Mouse (Mus musculus) forebrain, embryonic 16.5 days (tissue): Measurements from ENCODE around the gene AU018091. TPM values are rescaled to one million over a fixed set of nuclear protein-coding genes. Genes with fewer than 3 reads are reported as not detected.

Experiments
- ATAC-seq: fragments of 200-750 bp; cut with Nextera tagmentation; 2 replicates; pipeline ENCODE4 v1.8.0; 2017; ENCODE audit warnings: mild to moderate bottlenecking, moderate library complexity
- H3K27ac ChIP-seq: fragments of 300-500 bp; sonication (generic); 2 replicates; pipeline ENCODE4 v1.5.1; 2014; ENCODE audit warnings: low read length, control low read depth
- H3K27me3 ChIP-seq: fragments of 300-500 bp; sonication (generic); replicated peaks from 2 replicates; pipeline ENCODE4 v1.6.1; 2014; ENCODE audit warnings: low read length; ENCODE audit not compliant: control insufficient read depth, insufficient read depth
- H3K36me3 ChIP-seq: fragments of 300-500 bp; sonication (generic); 2 replicates; pipeline ENCODE4 v1.6.1; 2014; ENCODE audit not compliant: control insufficient read depth, insufficient read depth
- H3K4me1 ChIP-seq: fragments of 300-500 bp; sonication (generic); replicated peaks from 2 replicates; pipeline ENCODE4 v1.6.1; 2014; ENCODE audit warnings: low read length; ENCODE audit not compliant: control insufficient read depth, insufficient read depth
- H3K4me2 ChIP-seq: fragments of 300-500 bp; sonication (generic); 2 replicates; pipeline ENCODE4 v1.6.1; 2014; ENCODE audit warnings: mild to moderate bottlenecking, low read length, control low read depth
- H3K4me3 ChIP-seq: fragments of 300-500 bp; sonication (generic); replicated peaks from 2 replicates; pipeline ENCODE4 v1.5.1; 2014; ENCODE audit warnings: mild to moderate bottlenecking, low read length, control low read depth
- H3K9ac ChIP-seq: fragments of 300-500 bp; sonication (generic); replicated peaks from 2 replicates; pipeline ENCODE4 v1.6.1; 2014; ENCODE audit warnings: low read depth, low read length, control low read depth
- H3K9me3 ChIP-seq: fragments of 300-500 bp; sonication (generic); 2 replicates; pipeline ENCODE4 v1.6.1; 2016; ENCODE audit warnings: low read length; ENCODE audit not compliant: control insufficient read depth
- WGBS: fragments of 180-500 bp; shearing (Covaris S2); extraction: QIAGEN DNeasy Blood & Tissue Kit; methylation state at CpG from one replicate; pipeline ENCODE4 v1.1.7; 2014; 5-methylcytosine and 5-hydroxymethylcytosine counted together
- polyA plus RNA-seq: library from polyadenylated mRNA; unstranded; fragments of >200 nt; fragmentation: Nextera tagmentation; extraction: Ambion mirVana; gene quantifications from 2 replicates; pipeline ENCODE4 v1.2.1, GENCODE M21; 2015

AU018091 gene
- not detected in 2 replicates for polyA plus RNA-seq

DNA sequence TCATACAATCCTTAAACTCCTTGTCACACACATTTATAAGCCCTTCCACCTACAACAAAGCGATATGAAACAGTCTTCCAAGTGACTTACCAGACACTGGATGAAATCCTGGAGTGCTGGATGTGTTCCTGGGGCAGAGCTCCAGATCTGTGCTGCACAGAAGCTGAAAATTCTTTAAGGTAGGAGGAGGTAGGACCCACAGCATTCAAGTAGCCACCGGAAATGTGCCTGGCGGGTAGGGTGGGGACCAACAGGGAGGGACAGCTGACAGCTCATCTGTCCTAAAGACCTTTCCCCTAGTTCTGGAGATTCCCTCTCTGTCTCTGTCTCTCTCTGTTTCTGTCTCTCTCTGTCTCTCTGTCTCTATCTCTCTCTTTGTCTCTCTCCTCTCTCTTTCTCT is at the start of gene AU018091:
Gene AU018091, minus strand, starts transcription at position 279 of the 400 bp plus-strand sequence.
- 82% methylated on average over 3 of the region's 3 CpGs for WGBS
- H3K27ac ChIP-seq = no peak within 1 kb of the TSS
- H3K4me1 ChIP-seq = no peaks in the 10 kb centered on the region
- no peak within 1 kb of the TSS for H3K4me2 ChIP-seq
- no peak for ATAC-seq
- no peaks in the 10 kb centered on the region for H3K9me3 ChIP-seq
- no peak within 1 kb of the TSS for H3K9ac ChIP-seq
- H3K36me3 ChIP-seq = no peaks in the 10 kb centered on the region
- no peak within 1 kb of the TSS for H3K4me3 ChIP-seq
- no peaks in the 10 kb centered on the region for H3K27me3 ChIP-seq

DNA sequence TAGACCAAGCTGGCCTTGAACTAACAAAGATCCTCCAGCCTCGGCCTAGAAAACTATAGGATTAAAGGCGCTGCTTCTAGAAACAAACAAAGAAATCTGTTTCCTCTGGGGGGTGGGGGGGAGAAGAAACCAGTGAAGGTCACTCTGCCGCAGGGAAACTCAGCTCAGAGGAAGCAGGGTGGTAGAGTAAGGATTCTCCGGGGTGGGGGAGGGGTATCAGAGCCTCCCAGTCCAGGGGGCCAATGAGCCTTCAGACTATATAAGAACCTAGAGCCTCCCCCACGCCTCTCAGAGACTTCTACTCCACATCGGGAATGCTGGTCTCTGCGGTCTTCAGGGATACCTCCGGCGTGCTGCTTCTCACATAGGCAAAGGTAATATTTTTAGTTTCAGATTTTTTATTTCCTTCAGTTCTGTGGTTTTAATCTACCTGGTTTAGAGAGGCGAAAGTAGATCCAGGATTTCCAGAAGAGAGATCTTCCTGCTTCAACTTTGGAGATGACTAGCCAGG is 48.6 kb upstream of the AU018091 start:
- H3K9me3 ChIP-seq = no peaks in the 10 kb centered on the region
- no peak for ATAC-seq
- H3K36me3 ChIP-seq = no peaks in the 10 kb centered on the region
- no peak overlapping the region for H3K4me2 ChIP-seq
- peaks cover 19% of the 10 kb centered on the region; the same call in 1 of the 2 replicates for H3K27me3 ChIP-seq
- no peak overlapping the region for H3K27ac ChIP-seq
- WGBS = 24% methylated on average over 10 of the region's 10 CpGs
- 0 out of 2 replicates have a peak, but pooled peaks cover 2% of the 10 kb centered on the region for H3K4me1 ChIP-seq
- no peak overlapping the region for H3K9ac ChIP-seq
- H3K4me3 ChIP-seq = no peak overlapping the region

DNA sequence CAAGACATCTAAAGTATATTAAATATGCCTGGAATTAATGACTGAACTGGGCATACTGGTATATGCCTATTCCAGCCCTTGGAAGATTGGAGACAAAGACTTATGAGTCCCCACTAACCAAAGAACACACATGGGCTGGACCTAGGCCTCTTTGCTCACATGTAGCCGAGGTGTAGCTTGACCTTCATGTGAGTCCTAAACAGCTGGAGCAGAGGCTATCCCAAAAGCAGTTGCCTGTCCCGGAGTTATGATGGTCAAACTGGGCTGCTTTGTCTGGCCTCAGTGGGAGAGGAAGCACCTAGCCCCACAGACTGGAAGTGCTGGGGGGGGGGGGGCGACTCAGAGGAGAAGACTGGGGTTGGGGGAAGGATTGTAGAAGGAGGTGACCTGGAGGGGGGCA is 47.3 kb upstream of the AU018091 start:
- no peaks in the 10 kb centered on the region for H3K36me3 ChIP-seq
- H3K9me3 ChIP-seq = no peaks in the 10 kb centered on the region
- no peaks in the 10 kb centered on the region for H3K4me1 ChIP-seq
- 55% methylated on average over 3 of the region's 3 CpGs for WGBS
- peaks cover 19% of the 10 kb centered on the region; the same call in 1 of the 2 replicates for H3K27me3 ChIP-seq
- H3K4me2 ChIP-seq = no peak overlapping the region
- no peak overlapping the region for H3K4me3 ChIP-seq
- no peak for ATAC-seq
- no peak overlapping the region for H3K27ac ChIP-seq
- H3K9ac ChIP-seq = no peak overlapping the region

DNA sequence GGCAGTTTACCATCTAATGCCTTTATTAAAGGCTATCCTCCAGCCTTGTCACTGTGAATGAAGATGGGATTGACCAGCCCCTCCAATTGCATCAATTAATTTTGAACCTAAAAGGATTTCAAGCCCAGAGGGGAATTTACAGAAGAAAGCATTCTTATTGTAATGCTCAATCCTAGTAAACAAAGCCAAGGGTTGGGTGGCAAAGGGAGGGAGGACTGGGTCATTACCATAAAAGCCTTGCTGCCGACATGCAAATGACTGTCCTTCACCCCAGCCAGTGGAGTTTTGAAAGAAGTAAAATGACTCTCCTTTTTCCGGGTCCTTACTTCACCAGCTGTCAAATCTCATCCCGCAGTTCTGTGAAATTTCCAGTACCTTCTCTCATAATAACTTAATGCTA is 44.6 kb upstream of the AU018091 start:
- WGBS = 9% methylated on average over 3 of the region's 3 CpGs
- H3K9me3 ChIP-seq = no peaks in the 10 kb centered on the region
- H3K36me3 ChIP-seq = no peaks in the 10 kb centered on the region
- no peak overlapping the region for H3K9ac ChIP-seq
- H3K27me3 ChIP-seq = peaks cover 5% of the 10 kb centered on the region; the same call in 1 of the 2 replicates
- no peaks in the 10 kb centered on the region for H3K4me1 ChIP-seq
- no peak overlapping the region for H3K27ac ChIP-seq
- no peak for ATAC-seq
- no peak overlapping the region for H3K4me3 ChIP-seq
- no peak overlapping the region for H3K4me2 ChIP-seq

DNA sequence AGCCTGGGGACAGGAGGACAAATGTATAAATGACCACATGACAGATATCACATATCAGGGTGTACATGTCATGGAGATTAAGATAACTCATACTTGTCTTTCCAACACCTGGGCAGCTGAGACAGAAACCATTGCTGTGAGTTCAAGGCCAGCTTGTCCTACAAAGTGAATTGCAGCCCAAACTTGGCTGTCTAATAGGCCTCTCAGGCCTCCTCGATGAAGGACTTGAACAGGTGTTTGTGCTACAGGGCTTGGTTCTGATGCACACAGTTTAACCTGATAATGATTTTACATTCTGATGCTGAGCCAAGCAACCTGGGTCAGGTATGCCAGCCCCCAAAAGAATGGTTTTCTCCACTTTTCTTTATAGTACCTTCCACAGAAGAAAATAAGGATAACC is 44.2 kb upstream of the AU018091 start:
- Histone ChIP-seq H3K36me3 (no peaks in the 10 kb centered on the region), H3K9me3 (no peaks in the 10 kb centered on the region), H3K9ac (no peak overlapping the region), H3K4me1 (no peaks in the 10 kb centered on the region), H3K4me2 (no peak overlapping the region), H3K4me3 (no peak overlapping the region), H3K27me3 (peaks cover 4% of the 10 kb centered on the region; the same call in 1 of the 2 replicates), H3K27ac (no peak overlapping the region)
- ATAC-seq = no peak
- whole genome bisulfite sequencing = 68% methylated on average over 1 of the region's 1 CpGs

DNA sequence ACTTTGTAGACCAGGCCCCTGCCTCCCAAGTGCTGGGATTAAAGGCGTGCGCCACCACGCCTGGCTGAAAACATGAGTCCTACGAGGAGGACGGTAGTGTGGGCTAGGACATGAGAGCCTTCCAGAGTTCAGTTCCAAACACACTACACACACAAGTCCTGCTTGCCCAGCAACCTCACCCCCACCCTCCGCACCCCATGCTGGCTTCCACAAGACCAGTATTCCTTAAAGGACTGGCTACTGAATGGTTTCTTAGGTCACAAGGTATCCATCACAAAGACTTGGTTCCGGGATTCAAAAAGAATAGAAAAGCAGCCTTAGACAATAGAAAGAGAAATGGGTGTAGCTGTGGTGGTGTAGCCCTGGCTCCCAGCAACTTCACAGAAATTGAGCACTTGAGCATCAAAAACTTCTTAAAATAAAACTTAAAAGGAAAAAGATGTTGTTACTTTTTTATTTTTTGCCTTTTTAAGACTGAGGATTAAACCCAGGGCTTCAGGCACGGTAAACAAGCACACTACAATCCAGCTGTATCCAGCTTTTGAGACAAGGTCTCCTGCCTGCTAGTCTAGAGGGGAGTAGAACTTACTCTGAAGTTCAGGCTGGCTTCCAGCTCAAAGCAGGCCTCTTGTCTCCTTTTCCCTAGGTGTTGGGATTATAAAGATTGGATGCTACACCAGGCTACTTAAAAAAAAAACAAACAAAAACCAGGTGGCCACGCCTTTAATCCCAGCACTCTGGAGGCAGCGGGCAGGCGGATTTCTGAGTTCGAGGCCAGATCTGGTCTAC is 43.2 kb upstream of the AU018091 start:
- Histone ChIP-seq H3K4me2 (no peak overlapping the region), H3K4me1 (no peaks in the 10 kb centered on the region), H3K27me3 (no peaks in the 10 kb centered on the region), H3K9me3 (no peaks in the 10 kb centered on the region), H3K36me3 (no peaks in the 10 kb centered on the region), H3K27ac (no peak overlapping the region), H3K9ac (no peak overlapping the region), H3K4me3 (no peak overlapping the region)
- ATAC-seq = no peak
- WGBS = 52% methylated on average over 12 of the region's 12 CpGs

DNA sequence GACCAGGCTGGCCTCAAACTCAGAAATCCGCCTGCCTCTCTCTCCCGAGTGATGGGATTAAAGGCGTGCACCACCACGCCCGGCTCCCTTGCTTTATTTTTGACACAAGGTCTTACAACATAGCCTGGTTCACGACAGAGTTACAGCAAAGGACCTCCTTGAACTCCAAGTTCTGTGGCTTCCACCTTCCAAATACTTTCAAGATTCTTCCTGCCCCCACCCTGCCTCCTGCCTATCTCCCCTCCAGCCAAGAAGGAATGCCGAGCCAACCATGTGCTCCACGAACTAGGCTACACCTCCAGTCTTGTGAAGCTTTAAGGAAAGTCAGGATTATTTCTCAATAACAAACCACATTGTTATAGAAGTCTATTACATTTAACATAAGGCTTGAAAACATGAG is 42.5 kb upstream of the AU018091 start:
- WGBS = 72% methylated on average over 8 of the region's 8 CpGs
- no peaks in the 10 kb centered on the region for H3K36me3 ChIP-seq
- H3K4me1 ChIP-seq = no peaks in the 10 kb centered on the region
- no peak for ATAC-seq
- no peak overlapping the region for H3K27ac ChIP-seq
- no peaks in the 10 kb centered on the region for H3K9me3 ChIP-seq
- no peaks in the 10 kb centered on the region for H3K27me3 ChIP-seq
- H3K4me3 ChIP-seq = no peak overlapping the region
- H3K4me2 ChIP-seq = no peak overlapping the region
- no peak overlapping the region for H3K9ac ChIP-seq

DNA sequence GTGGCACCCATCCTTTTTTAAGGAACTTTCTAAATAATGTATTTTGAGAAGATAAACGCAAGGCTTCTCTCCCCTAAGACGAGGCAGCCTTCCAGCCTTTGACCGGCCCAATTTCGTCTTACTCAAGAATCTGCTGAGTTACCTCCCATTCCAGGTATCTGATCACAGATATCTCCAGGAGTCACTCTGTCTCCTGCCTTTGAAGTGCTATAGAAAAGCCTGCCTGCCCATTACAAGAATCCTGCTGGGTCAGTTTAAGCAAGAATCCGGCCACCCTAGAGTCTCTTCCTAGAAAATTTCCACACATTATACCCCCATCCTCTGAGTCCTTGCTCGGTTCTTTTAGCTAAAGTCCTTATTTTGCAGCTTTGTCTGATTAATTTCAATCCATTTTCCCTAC is 41.6 kb upstream of the AU018091 start:
- Histone ChIP-seq H3K9ac (no peak overlapping the region), H3K4me1 (no peaks in the 10 kb centered on the region), H3K27ac (no peak overlapping the region), H3K4me3 (no peak overlapping the region), H3K9me3 (no peaks in the 10 kb centered on the region), H3K4me2 (no peak overlapping the region), H3K27me3 (no peaks in the 10 kb centered on the region), H3K36me3 (no peaks in the 10 kb centered on the region)
- ATAC-seq = no peak
- 54% methylated on average over 6 of the region's 6 CpGs for WGBS

DNA sequence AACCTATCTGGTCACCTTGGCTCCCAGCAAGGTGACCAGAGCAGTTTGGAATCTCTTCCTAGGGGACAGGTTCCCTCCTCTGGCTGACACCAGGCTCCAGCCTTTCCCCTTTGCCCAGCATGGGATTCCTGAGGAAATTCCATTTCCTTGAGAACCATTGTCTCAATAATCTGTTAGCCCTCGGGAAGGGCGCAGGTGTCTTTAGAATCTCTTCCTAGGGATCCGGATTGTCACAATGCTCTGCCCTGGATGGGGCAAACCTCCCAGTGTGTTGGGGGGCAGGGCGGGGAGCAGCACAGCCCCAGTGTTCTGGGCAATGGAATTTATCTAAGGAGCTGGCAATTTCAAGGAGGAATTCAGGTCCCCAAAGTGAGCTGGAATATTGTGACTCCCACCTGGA is 37.5 kb upstream of the AU018091 start:
- H3K36me3 ChIP-seq = no peaks in the 10 kb centered on the region
- 7% methylated on average over 4 of the region's 4 CpGs for WGBS
- no peak overlapping the region for H3K4me2 ChIP-seq
- H3K4me3 ChIP-seq = no peak overlapping the region
- H3K9me3 ChIP-seq = no peaks in the 10 kb centered on the region
- ATAC-seq = no peak
- H3K27me3 ChIP-seq = no peaks in the 10 kb centered on the region
- no peak overlapping the region for H3K27ac ChIP-seq
- H3K4me1 ChIP-seq = no peaks in the 10 kb centered on the region
- no peak overlapping the region for H3K9ac ChIP-seq
